Mouse (Mus musculus) kidney, embryonic 14.5 days (tissue): ENCODE data around the gene Smyd3. TPM values are rescaled to one million over a fixed set of nuclear protein-coding genes. Genes with fewer than 3 reads are reported as not detected.

Experiments
- ATAC-seq: fragments of 200-750 bp; cut with Nextera tagmentation; 2 replicates; pipeline ENCODE4 v1.8.0; 2017; ENCODE audit warnings: moderate number of reproducible peaks, mild to moderate bottlenecking, moderate TSS enrichment, moderate library complexity; ENCODE audit not compliant: low FRiP score, low TSS enrichment
- H3K27ac ChIP-seq: fragments of 300-500 bp; sonication (generic); 2 replicates; pipeline ENCODE4 v1.5.1; 2014; ENCODE audit warnings: low read depth, mild to moderate bottlenecking, low read length, moderate library complexity, mixed read lengths
- H3K27me3 ChIP-seq: fragments of 300-500 bp; sonication (generic); 2 replicates; pipeline ENCODE4 v1.6.1; 2014; ENCODE audit warnings: mild to moderate bottlenecking, low read length; ENCODE audit not compliant: control insufficient read depth, insufficient read depth
- H3K36me3 ChIP-seq: fragments of 300-500 bp; sonication (generic); 2 replicates; pipeline ENCODE4 v1.6.1; 2014; ENCODE audit warnings: low read length, mixed read lengths; ENCODE audit not compliant: control insufficient read depth, insufficient read depth
- H3K4me1 ChIP-seq: fragments of 300-500 bp; sonication (generic); 2 replicates; pipeline ENCODE4 v1.6.1; 2014; ENCODE audit warnings: low read length, mixed read lengths; ENCODE audit not compliant: control insufficient read depth, insufficient read depth
- H3K4me2 ChIP-seq: fragments of 300-500 bp; sonication (generic); replicated peaks from 2 replicates; pipeline ENCODE4 v1.6.1; 2014; ENCODE audit warnings: low read depth, mild to moderate bottlenecking, low read length
- H3K4me3 ChIP-seq: fragments of 300-500 bp; sonication (generic); 2 replicates; pipeline ENCODE4 v1.5.1; 2014; ENCODE audit warnings: mild to moderate bottlenecking, low read length
- H3K9ac ChIP-seq: fragments of 300-500 bp; sonication (generic); 2 replicates; pipeline ENCODE4 v1.6.1; 2014; ENCODE audit warnings: low read depth, mild to moderate bottlenecking, low read length, moderate library complexity
- H3K9me3 ChIP-seq: fragments of 300-500 bp; sonication (generic); 2 replicates; pipeline ENCODE4 v1.6.1; 2016; ENCODE audit warnings: low read length; ENCODE audit not compliant: control insufficient read depth
- WGBS: fragments of 180-500 bp; shearing (Covaris S2); extraction: QIAGEN DNeasy Blood & Tissue Kit; methylation state at CpG from one replicate; pipeline ENCODE4 v1.1.7; 2014; 5-methylcytosine and 5-hydroxymethylcytosine counted together
- polyA plus RNA-seq: library from polyadenylated mRNA; unstranded; fragments of >200 nt; fragmentation: Nextera tagmentation; extraction: Ambion mirVana; gene quantifications from 2 replicates; pipeline ENCODE4 v1.2.1, GENCODE M21; 2014

Gene Smyd3
- polyA plus RNA-seq, 1 experiment from 2014 or later = 21.5 TPM

DNA sequence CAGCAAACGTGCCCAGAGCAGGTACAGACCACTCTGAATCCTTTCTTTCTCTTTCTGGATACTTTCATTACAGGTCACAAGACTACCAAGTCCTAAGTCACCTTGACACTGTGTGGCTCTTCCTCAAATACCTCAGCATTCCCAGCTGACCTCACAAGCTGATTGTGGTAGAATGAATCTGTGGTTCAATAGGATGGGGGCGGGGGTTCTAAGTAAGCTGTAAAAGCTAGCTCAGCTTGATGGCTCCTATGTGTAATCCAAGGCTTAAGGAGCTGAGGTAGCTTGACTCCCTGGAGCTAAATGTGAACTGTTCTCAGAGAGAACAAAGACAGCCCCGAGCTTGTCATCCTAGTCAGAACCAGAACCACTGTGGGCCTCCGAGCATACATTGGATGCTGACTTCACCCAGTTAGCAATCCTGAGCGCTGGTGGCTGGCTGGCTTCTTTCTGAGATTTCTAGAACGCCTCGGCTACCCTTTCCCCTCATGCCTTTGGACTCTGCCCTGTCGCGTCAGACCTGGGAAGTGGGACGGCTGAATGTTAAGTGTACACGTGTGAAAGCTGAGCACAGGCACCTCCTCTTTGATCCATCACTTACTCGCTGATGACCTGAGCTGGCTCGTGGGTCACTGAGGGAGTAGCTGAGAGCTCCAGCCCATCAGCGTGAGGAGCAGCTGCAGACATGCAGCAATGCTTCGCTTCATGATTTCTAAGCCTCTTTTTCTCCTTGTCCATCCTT, 131.4 kb downstream of the Smyd3 start:
- H3K4me2 ChIP-seq = no peak overlapping the region
- 36% methylated on average over 15 of the region's 15 CpGs for WGBS
- H3K36me3 ChIP-seq = no peaks in the 10 kb centered on the region
- no peaks in the 10 kb centered on the region for H3K9me3 ChIP-seq
- H3K4me3 ChIP-seq = no peak overlapping the region
- no peaks in the 10 kb centered on the region for H3K27me3 ChIP-seq
- H3K4me1 ChIP-seq = 0 out of 2 replicates have a peak, but pooled peaks cover 5% of the 10 kb centered on the region
- no peak overlapping the region for H3K27ac ChIP-seq
- ATAC-seq = no peak
- no peak overlapping the region for H3K9ac ChIP-seq

DNA sequence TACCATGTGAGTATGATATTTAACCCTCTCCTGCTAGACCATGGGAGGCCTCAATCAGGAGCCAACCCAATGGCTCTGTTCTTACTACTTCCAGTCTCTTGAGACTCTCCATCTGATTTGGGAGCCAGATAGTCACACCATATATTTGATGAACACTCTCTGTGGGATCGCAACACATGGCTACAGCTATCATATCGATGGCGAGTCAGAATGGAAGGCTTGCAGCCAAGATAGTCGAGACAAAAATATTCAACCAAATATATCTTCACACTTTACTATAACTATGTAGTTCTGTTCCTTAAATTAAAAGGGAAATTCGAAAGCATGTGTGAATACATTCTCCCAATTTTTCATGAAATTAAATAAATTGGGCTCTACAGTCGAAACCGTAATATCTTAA, 132.2 kb downstream of the Smyd3 start:
- H3K9me3 ChIP-seq = no peaks in the 10 kb centered on the region
- H3K4me1 ChIP-seq = 0 out of 2 replicates have a peak, but pooled peaks cover 5% of the 10 kb centered on the region
- H3K27ac ChIP-seq = no peak overlapping the region
- no peak overlapping the region for H3K4me2 ChIP-seq
- ATAC-seq = no peak
- no peak overlapping the region for H3K9ac ChIP-seq
- H3K36me3 ChIP-seq = no peaks in the 10 kb centered on the region
- H3K27me3 ChIP-seq = no peaks in the 10 kb centered on the region
- WGBS = 94% methylated on average over 7 of the region's 7 CpGs
- no peak overlapping the region for H3K4me3 ChIP-seq

DNA sequence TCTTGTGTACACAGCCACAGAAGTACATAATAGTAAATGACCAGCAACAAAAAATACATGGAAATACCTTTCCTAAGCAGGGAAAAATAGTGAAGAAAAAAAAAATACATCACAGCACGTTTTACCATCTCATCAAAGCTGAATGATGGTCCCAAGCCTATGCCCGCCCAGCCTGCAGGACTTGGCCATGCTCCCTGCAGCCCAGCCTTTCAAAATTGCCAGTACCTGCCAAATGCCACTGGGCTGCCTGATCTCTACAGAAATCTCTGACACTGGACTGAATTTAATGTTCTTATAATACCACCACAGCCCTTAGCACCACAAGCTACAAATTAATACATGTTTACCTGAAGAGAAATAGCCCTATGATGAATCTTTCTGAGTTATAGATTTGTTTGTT, 133.5 kb downstream of the Smyd3 start:
- Histone ChIP-seq H3K9me3 (no peaks in the 10 kb centered on the region), H3K4me2 (no peak overlapping the region), H3K4me1 (0 out of 2 replicates have a peak, but pooled peaks cover 5% of the 10 kb centered on the region), H3K9ac (no peak overlapping the region), H3K4me3 (no peak overlapping the region), H3K27me3 (no peaks in the 10 kb centered on the region), H3K27ac (no peak overlapping the region), H3K36me3 (no peaks in the 10 kb centered on the region)
- WGBS = 68% methylated on average over 2 of the region's 2 CpGs
- ATAC-seq = no peak

DNA sequence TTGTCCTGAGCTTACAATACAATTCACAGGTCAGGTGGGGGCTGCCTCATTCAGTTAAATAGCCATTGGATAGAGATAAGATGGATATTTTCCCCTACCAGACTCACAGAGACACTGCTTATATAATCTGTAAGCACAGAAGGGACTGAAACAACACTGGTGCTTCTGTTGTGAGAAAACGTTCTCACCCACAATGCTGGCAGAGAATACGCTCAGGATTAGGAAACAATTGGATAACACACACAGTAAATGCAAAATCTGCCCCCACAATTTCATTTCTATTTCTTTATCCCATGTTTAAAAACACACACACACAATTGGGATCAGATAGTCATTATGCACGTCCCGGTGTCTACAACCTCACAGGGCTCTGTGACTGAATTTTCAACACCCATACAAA, 139.7 kb downstream of the Smyd3 start:
- 92% methylated on average over 4 of the region's 4 CpGs for WGBS
- H3K27ac ChIP-seq = no peak overlapping the region
- H3K36me3 ChIP-seq = no peaks in the 10 kb centered on the region
- no peak overlapping the region for H3K4me2 ChIP-seq
- no peak overlapping the region for H3K4me3 ChIP-seq
- no peak overlapping the region for H3K9ac ChIP-seq
- no peak for ATAC-seq
- H3K4me1 ChIP-seq = no peaks in the 10 kb centered on the region
- no peaks in the 10 kb centered on the region for H3K9me3 ChIP-seq
- H3K27me3 ChIP-seq = no peaks in the 10 kb centered on the region

DNA sequence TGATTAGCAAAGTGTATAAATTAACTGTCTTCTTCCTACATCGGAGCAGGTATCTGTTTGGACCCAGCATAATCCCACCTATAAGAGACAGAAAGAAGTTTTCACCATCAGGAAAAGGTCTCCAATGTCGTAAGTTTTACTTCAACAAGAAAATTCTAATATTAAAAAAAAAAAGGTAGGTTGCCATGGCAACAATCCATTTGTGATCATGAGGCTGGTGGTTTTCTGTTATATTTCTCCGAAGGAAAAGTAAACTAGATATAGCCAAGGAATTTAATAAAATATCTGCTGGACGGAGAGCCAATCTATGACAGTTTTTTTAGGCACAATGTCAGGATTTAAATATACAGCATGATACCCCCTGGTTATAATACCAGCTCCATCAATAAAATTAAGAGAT, 142.9 kb downstream of the Smyd3 start:
- Histone ChIP-seq H3K9ac (no peak overlapping the region), H3K36me3 (no peaks in the 10 kb centered on the region), H3K4me2 (no peak overlapping the region), H3K4me1 (no peaks in the 10 kb centered on the region), H3K9me3 (no peaks in the 10 kb centered on the region), H3K27me3 (no peaks in the 10 kb centered on the region), H3K4me3 (no peak overlapping the region), H3K27ac (no peak overlapping the region)
- 87% methylated on average over 4 of the region's 4 CpGs for WGBS
- ATAC-seq = no peak

DNA sequence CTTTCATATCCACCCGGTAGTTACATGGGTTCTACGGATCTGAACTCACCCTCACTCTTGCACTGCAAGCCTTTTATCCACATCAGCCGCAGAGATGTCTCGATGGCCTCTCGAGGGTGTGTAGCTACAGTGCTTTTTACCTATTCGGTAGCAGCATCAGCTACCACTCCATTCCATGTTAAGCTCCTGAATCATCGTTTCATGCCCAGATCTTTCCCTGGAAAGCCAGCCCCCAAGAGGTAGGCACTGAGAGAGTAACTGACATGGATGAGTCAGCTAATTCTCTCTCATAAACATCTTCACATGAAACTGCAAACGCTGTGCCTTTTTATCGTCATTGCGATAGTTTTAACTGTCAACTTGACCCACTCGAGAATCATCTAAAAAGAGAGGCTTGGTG, 143.9 kb downstream of the Smyd3 start:
- no peak for ATAC-seq
- 95% methylated on average over 11 of the region's 11 CpGs for WGBS
- no peak overlapping the region for H3K4me3 ChIP-seq

DNA sequence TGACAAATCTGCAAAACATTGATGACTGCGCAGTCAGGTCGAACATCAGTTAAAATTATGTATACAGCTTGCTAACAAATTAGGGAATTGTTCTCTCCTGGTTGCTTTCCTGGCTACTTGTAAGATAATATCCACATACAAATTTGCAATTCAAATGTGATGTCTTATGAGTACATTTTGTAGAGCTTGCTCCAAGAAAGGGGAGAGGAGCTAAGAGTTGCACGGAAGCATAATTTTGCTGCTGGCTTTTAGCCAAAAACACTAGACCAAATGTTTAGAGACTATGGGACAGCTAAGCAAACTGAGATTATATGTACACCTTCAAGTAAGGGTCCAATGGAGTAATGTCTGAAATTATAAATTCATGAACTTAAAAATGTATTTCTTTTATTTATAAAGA, 146.7 kb downstream of the Smyd3 start:
- Histone ChIP-seq H3K36me3 (no peaks in the 10 kb centered on the region), H3K4me1 (no peaks in the 10 kb centered on the region), H3K4me3 (no peak overlapping the region), H3K27ac (no peak overlapping the region), H3K4me2 (no peak overlapping the region), H3K9me3 (no peaks in the 10 kb centered on the region; the same call in 1 of the 2 replicates), H3K9ac (no peak overlapping the region), H3K27me3 (no peaks in the 10 kb centered on the region)
- ATAC-seq = no peak
- 84% methylated on average over 3 of the region's 3 CpGs for whole genome bisulfite sequencing

More for the DNA sequence above, 143.9 kb downstream of the Smyd3 start:
- H3K4me1 ChIP-seq = no peaks in the 10 kb centered on the region
- no peak overlapping the region for H3K4me2 ChIP-seq
- no peaks in the 10 kb centered on the region; the same call in 1 of the 2 replicates for H3K9me3 ChIP-seq
- no peak overlapping the region for H3K9ac ChIP-seq
- H3K36me3 ChIP-seq = no peaks in the 10 kb centered on the region
- H3K27me3 ChIP-seq = no peaks in the 10 kb centered on the region
- H3K27ac ChIP-seq = no peak overlapping the region

DNA sequence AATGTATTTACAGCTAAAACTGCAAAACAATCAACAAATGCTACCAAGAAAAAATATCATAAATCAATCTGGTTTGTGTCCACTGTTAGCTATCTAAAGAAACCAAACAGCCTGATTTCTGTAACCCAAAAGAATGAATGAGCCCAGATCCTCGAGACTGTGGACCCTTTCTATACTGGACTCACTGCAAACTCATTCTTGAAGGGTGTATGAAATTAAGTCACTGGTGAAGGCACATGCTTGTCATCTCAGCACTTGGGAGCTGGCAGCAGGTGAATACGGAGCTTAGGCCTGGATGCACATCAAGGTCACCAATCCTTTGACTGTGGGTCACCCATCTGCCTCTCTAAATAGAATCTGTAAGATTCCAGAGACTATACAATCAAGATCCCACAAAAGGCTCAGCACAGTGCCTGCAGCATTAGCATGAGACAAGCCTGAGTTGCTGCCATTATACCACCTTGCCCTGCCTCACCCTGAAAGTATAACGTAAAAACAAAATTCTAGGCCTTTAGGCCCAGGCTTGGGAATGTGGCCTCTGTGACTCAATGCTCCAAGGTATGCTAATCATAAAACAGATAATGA, 149.3 kb downstream of the Smyd3 start:
- ATAC-seq = no peak
- Histone ChIP-seq H3K27me3 (no peaks in the 10 kb centered on the region), H3K4me2 (no peak overlapping the region), H3K27ac (no peak overlapping the region), H3K4me1 (no peaks in the 10 kb centered on the region), H3K9me3 (no peaks in the 10 kb centered on the region; the same call in 1 of the 2 replicates), H3K9ac (no peak overlapping the region), H3K4me3 (no peak overlapping the region), H3K36me3 (no peaks in the 10 kb centered on the region)
- 92% methylated on average over 3 of the region's 3 CpGs for WGBS
